Mouse (Mus musculus) monocyte, adult 5-6 weeks (primary cell): ENCODE measurements around the gene Gmfb. TPM values are rescaled to one million over a fixed set of nuclear protein-coding genes. Genes with fewer than 3 reads are reported as not detected.

Source experiments
- ATAC-seq: fragments of 153-309, 156-312 bp; replicated peaks from 2 replicates; pipeline ENCODE4 v1.8.0; 2017; ENCODE audit warnings: mild to moderate bottlenecking; ENCODE audit not compliant: low TSS enrichment, insufficient number of reproducible peaks, severe bottlenecking, poor library complexity, low FRiP score
- total RNA-seq: library from RNA; stranded (forward); fragments of 200-1000, 200-491, 200-594 nt; gene quantifications from 3 replicates; pipeline ENCODE4 v1.2.3, GENCODE M21; 2017

Gmfb gene
- total RNA-seq, 1 experiment from 2014 or later, result 133 TPM

- ATAC-seq, result peak; percentile 99
These were observed 61.5 kb downstream of the Gmfb start, which contains the start of gene Cdkn3 for GRCm38 (mm10) chr14:46760355-46761029. Cdkn3 (plus strand) TSS chr14:46760541.

- no peak for ATAC-seq
These were observed 62.1 kb downstream of the Gmfb start for GRCm38 (mm10) chr14:46759970-46760354.

Other genes starting within 250 kb of the Gmfb start
- 4.8 to 14.7 TPM in 2 of 3 replicates, not detected in the other for gene Cdkn3, start 61.7 kb downstream of the Gmfb start, total RNA-seq
- 26.8 to 48.0 TPM (median 29.9 TPM) in 3 replicates for gene Cnih1, start 33.8 kb downstream of the Gmfb start, total RNA-seq
- gene Cgrrf1, start 9.9 kb upstream of the Gmfb start, total RNA-seq, result 24.6 to 35.2 TPM (median 33.2 TPM) in 3 replicates
- gene Samd4, start 60.6 kb upstream of the Gmfb start, total RNA-seq, result not detected in 3 replicates